Mouse (Mus musculus) hindbrain, postnatal 0 days (tissue): ENCODE data around the gene Disc1. TPM values are rescaled to one million over a fixed set of nuclear protein-coding genes. Genes with fewer than 3 reads are reported as not detected.

Source experiments
- ATAC-seq: fragments of 200-750 bp; cut with Nextera tagmentation; 2 replicates; pipeline ENCODE4 v1.8.0; 2017; ENCODE audit warnings: mild to moderate bottlenecking, moderate TSS enrichment, moderate library complexity
- DNase-seq: peaks from one replicate; pipeline ENCODE4 v3.0.0-alpha.2; 2015; ENCODE audit warnings: low spot score
- H3K27ac ChIP-seq: fragments of 300-500 bp; sonication (generic); 2 replicates; pipeline ENCODE4 v1.5.1; 2014; ENCODE audit warnings: mild to moderate bottlenecking
- H3K27me3 ChIP-seq: fragments of 300-500 bp; sonication (generic); 2 replicates; pipeline ENCODE4 v1.6.1; 2014; ENCODE audit warnings: low read length, mixed read lengths; ENCODE audit not compliant: insufficient read depth
- H3K36me3 ChIP-seq: fragments of 300-500 bp; sonication (generic); 2 replicates; pipeline ENCODE4 v1.6.1; 2014; ENCODE audit warnings: low read length, mixed read lengths; ENCODE audit not compliant: insufficient read depth
- H3K4me1 ChIP-seq: fragments of 300-500 bp; sonication (generic); 2 replicates; pipeline ENCODE4 v1.6.1; 2014; ENCODE audit warnings: antibody characterized with exemption, low read length, mixed read lengths; ENCODE audit not compliant: insufficient read depth
- H3K4me2 ChIP-seq: fragments of 300-500 bp; sonication (generic); 2 replicates; pipeline ENCODE4 v1.6.1; 2014; ENCODE audit warnings: low read depth, mild to moderate bottlenecking, low read length, moderate library complexity, mixed read lengths
- H3K4me3 ChIP-seq: fragments of 300-500 bp; sonication (generic); 2 replicates; pipeline ENCODE4 v1.5.1; 2014; ENCODE audit warnings: low read length
- H3K9ac ChIP-seq: fragments of 300-500 bp; sonication (generic); replicated peaks from 2 replicates; pipeline ENCODE4 v1.6.1; 2014; ENCODE audit warnings: mild to moderate bottlenecking, low read length, moderate library complexity, mixed read lengths
- H3K9me3 ChIP-seq: fragments of 300-500 bp; sonication (generic); 2 replicates; pipeline ENCODE4 v1.6.1; 2016; ENCODE audit warnings: low read length, mixed read lengths
- CTCF ChIP-seq: IDR thresholded peaks from 2 replicates; pipeline ENCODE4 v1.5.1; 2016; ENCODE audit warnings: antibody characterized with exemption, control low read depth, low read depth
- WGBS: fragments of 180-500 bp; shearing (Covaris S2); extraction: QIAGEN DNeasy Blood & Tissue Kit; methylation state at CpG from one replicate; pipeline ENCODE4 v1.1.7; 2014; 5-methylcytosine and 5-hydroxymethylcytosine counted together
- polyA plus RNA-seq: library from polyadenylated mRNA; unstranded; fragments of >200 nt; fragmentation: Nextera tagmentation; extraction: Ambion mirVana; gene quantifications from 2 replicates; pipeline ENCODE4 v1.2.1, GENCODE M21; 2015
- total RNA-seq: library from RNA; depleted of rRNA; stranded (reverse); fragments of >200 nt; gene quantifications from 2 replicates; pipeline ENCODE4 v1.2.3, GENCODE M21; 2014

Gene Disc1
- total and polyA plus RNA-seq, 2 experiments from 2014 or later = 2.5 to 10.7 TPM

DNA sequence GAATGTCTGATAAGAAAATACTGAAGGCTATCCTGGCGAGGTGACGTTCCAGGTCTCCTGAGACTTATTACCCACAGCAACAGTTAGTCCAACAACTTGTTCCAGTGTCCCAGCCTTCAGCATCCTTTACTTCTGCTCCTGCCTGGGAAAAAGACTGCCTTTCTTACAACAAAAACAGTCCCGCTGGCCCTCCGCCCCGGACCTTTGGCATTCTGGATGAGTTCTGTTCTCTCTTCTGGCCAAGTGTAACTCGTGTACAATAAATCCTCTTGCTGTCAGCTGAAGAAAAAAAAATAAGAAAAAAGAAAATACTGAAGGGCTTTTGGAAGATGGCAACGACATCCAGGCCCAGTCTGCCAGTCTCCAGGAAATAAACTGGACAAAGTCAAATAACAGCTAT, 120.2 kb downstream of the Disc1 start:
- Histone ChIP-seq H3K36me3 (no peaks in the 10 kb centered on the region), H3K9me3 (no peaks in the 10 kb centered on the region), H3K27me3 (no peaks in the 10 kb centered on the region), H3K4me2 (no peak overlapping the region), H3K27ac (peak overlapping the region; percentile 32; the same call in 1 of the 2 replicates), H3K4me1 (peaks cover 4% of the 10 kb centered on the region; the same call in 1 of the 2 replicates), H3K4me3 (no peak overlapping the region), H3K9ac (no peak overlapping the region)
- no peak for TF ChIP-seq CTCF
- DNase-seq (peak; percentile 55), ATAC-seq (no peak)
- WGBS = 61% methylated on average over 7 of the region's 7 CpGs

DNA sequence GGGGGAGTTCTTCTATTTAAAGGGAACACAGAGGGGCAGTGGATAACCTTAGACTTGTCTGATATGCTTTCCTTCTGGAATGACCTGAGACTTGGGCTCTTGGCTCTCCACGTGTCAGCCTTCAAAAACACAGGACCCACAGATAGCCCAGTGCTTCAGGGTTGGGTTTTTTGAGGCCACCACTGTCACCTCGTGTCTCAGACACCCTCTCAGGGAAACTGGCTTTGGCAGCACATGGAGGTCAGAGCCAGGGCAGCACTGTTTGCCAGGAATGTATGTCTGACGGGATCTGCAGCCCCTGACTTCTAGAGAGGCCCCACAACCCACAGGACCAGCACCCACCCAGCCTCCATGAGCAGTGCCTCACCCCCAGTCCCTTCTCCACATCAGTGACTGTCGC, 120.9 kb downstream of the Disc1 start:
- Histone ChIP-seq H3K27me3 (no peaks in the 10 kb centered on the region), H3K9ac (no peak overlapping the region), H3K4me1 (peaks cover 4% of the 10 kb centered on the region; the same call in 1 of the 2 replicates), H3K9me3 (no peaks in the 10 kb centered on the region), H3K36me3 (no peaks in the 10 kb centered on the region), H3K27ac (no peak overlapping the region), H3K4me2 (no peak overlapping the region), H3K4me3 (no peak overlapping the region)
- ATAC-seq (no peak), DNase-seq (no peak)
- WGBS = 67% methylated on average over 4 of the region's 4 CpGs
- TF ChIP-seq CTCF = no peak

DNA sequence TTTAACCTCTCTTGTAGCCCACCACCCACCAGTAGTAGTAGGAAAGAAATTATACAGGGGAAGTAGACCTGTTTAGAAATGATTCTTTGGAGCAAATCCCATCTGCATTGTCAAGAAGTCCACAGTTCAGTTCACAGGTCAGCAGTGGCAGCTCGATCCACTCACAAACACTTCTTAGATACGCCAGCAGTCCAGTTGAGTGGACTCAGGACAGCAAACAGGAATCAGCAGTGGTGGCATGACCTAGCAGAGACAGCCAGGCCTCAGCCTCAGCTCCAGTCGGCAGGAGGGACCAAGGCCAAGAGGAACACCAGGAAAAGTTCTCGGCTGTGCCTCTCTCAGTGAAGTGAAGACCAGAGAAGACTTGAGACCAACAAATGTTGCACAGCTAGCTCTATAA, 121.7 kb downstream of the Disc1 start:
- no peak for DNase-seq
- Histone ChIP-seq H3K9me3 (no peaks in the 10 kb centered on the region), H3K4me1 (peaks cover 4% of the 10 kb centered on the region; the same call in 1 of the 2 replicates), H3K4me2 (no peak overlapping the region), H3K27ac (no peak overlapping the region), H3K4me3 (no peak overlapping the region), H3K27me3 (no peaks in the 10 kb centered on the region), H3K9ac (no peak overlapping the region), H3K36me3 (no peaks in the 10 kb centered on the region)
- no peak for TF ChIP-seq CTCF
- 90% methylated on average over 4 of the region's 4 CpGs for WGBS
- ATAC-seq = no peak

DNA sequence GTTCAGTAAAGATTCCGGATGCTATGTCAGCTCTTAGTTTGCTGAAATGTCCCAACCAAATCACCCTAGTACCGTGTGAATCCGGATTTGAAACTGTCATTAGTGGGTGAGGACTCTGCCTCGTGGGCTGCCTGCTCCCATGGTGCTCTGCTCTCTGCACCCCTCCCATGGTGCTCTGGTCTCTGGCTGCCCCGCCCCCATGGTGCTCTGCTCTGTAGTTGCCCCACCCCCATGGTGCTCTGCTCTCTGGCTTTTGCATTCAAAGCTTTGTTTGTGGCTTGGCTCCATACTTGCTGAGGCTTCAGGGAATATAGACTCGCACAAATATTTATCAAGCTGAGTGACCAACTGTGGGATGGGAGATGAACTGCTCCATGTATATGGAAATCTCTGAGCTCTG, 123.1 kb downstream of the Disc1 start:
- H3K9ac ChIP-seq = no peak overlapping the region
- H3K9me3 ChIP-seq = no peaks in the 10 kb centered on the region
- peaks cover 4% of the 10 kb centered on the region; the same call in 1 of the 2 replicates for H3K4me1 ChIP-seq
- no peak overlapping the region for H3K4me3 ChIP-seq
- H3K4me2 ChIP-seq = no peak overlapping the region
- 78% methylated on average over 6 of the region's 6 CpGs for WGBS
- no peak overlapping the region for H3K27ac ChIP-seq
- no peak for TF ChIP-seq CTCF
- ATAC-seq (no peak), DNase-seq (no peak)
- H3K27me3 ChIP-seq = no peaks in the 10 kb centered on the region
- no peaks in the 10 kb centered on the region for H3K36me3 ChIP-seq

DNA sequence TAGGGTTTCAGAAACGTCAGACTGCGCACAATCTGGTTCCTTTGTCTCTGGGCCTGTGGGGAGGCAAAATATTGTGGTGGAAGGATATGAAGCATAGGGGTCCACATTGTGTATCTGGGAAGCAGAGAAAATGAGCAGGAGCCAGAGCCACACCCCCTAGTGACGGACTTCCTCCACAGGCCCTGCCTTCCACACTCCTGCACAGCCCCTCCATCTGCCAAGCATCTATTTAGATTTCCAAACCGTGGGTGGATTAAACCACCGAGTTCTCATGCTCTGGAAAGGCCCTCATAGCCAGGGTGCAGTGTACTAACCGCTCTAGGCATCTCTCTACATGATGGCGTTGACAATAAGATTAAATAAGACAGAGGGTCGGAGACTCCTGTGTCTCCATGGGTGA, 124.0 kb downstream of the Disc1 start:
- ATAC-seq (no peak), DNase-seq (no peak)
- Histone ChIP-seq H3K4me2 (no peak overlapping the region), H3K27me3 (no peaks in the 10 kb centered on the region), H3K4me3 (no peak overlapping the region), H3K36me3 (no peaks in the 10 kb centered on the region), H3K9ac (no peak overlapping the region), H3K27ac (no peak overlapping the region), H3K9me3 (no peaks in the 10 kb centered on the region), H3K4me1 (peaks cover 4% of the 10 kb centered on the region; the same call in 1 of the 2 replicates)
- no peak for TF ChIP-seq CTCF
- WGBS = 77% methylated on average over 8 of the region's 8 CpGs

DNA sequence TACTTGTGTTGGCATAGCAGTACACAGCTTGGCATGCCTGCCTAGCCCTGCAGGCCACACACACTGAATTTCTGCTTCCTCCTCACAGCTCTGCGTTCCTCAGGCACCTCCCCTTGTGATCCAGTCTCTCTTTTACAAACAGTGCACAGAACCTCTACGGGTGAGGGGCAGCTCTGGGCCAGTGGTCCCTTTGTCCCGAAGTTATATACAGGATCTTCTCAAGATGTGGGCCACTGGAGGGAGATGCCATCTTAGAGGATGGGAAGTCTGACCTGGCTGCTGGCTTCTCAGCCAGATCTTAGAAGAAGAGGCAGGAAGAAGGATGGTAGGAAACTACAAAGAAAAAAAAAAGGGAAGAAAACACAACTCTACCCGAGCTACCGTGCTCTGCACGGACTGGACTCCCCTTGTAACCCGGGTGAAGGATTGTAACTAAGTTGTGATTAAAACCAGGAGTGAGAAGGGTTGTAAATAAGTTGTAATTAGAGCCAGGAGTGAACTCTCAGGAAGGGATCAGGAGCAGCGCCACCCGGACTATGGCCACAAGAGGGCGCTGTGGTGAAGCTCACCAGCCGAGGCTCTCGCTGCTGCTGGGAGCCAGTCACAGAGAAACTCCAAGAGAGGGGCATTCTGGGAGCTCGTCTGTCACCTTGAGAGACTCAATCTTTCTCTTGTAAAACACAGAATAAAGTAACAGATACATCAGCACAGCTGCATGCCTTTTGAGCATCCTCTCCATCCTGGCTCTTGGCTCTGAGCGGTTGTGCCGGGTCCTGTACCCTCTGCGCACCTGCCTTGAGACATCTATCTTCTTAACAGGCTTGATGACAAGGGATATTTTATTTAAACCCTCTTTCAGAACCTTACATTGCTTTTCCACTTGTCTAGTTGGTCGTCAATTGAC, 129.8 kb downstream of the Disc1 start:
- peak; percentile 55; the same call in 1 of the 2 replicates for ATAC-seq
- WGBS = 17% methylated on average over 17 of the region's 17 CpGs
- Histone ChIP-seq H3K9ac (no peak overlapping the region), H3K27ac (0 out of 2 replicates have a peak overlapping the region, but pooled peaks have one; percentile 17), H3K4me1 (no peaks in the 10 kb centered on the region), H3K4me3 (no peak overlapping the region), H3K36me3 (no peaks in the 10 kb centered on the region), H3K27me3 (no peaks in the 10 kb centered on the region), H3K9me3 (no peaks in the 10 kb centered on the region), H3K4me2 (peak overlapping the region; percentile 6; the same call in 1 of the 2 replicates)
- peak; percentile 94 for TF ChIP-seq CTCF
- DNase-seq = peak; percentile 90

DNA sequence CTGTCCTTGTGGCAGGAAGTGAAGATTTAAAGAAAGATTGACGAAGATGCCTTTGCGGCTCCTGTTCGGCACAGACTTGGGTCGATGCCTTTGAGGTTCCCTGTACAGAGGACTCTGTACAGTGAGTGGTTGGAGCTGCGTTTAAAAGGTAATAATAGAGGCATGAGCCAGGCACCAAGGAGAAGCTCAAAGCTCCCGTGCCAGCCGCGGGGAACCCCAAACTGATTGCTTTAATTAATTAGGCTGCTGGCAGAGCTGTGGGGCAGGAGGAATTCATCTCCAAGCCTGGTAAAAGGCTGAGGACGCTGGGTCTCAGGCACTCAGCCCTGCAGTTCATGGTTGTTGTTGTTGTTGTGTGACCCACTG, 130.4 kb downstream of the Disc1 start:
- H3K27ac ChIP-seq = 0 out of 2 replicates have a peak overlapping the region, but pooled peaks have one; percentile 17
- no peaks in the 10 kb centered on the region for H3K36me3 ChIP-seq
- H3K4me2 ChIP-seq = peak overlapping the region; percentile 6; the same call in 1 of the 2 replicates
- 35% methylated on average over 9 of the region's 9 CpGs for WGBS
- no peak overlapping the region for H3K4me3 ChIP-seq
- no peaks in the 10 kb centered on the region for H3K9me3 ChIP-seq
- peak; percentile 32 for DNase-seq
- ATAC-seq = peak; percentile 34; the same call in 1 of the 2 replicates
- no peak for TF ChIP-seq CTCF
- H3K4me1 ChIP-seq = no peaks in the 10 kb centered on the region
- H3K9ac ChIP-seq = no peak overlapping the region
- H3K27me3 ChIP-seq = no peaks in the 10 kb centered on the region
